ENCODE assay signal across 8 mouse cellular contexts in genomic region chr5:91444981-91445517, GRCm38 (mm10). TPM values are rescaled to one million over a fixed set of nuclear protein-coding genes. Genes with fewer than 3 reads are reported as not detected.
DNase-seq lines count a peak whose midpoint lies in the region; ATAC-seq lines count a peak whose summit lies in the region.

No protein-coding gene starts in this region.

- ATAC-seq in heart, embryonic 12.5 days (ENCODE audit: insufficient number of reproducible peaks, low FRiP score), result no peak
- ATAC-seq in hindbrain, embryonic 15.5 days (ENCODE audit: low FRiP score, low read depth), result peak; percentile 88
- no peak for ATAC-seq in monocyte, adult 5-6 weeks (replicated peaks; ENCODE audit: insufficient number of reproducible peaks, low FRiP score, low TSS enrichment, poor library complexity, severe bottlenecking)

- 27% methylated on average over 3 of the region's 3 CpGs for WGBS in heart, embryonic 12.5 days
- 34% methylated on average over 3 of the region's 3 CpGs for WGBS in hindbrain, embryonic 15.5 days

- H3K4me3 ChIP-seq in heart, embryonic 12.5 days, result no peak overlapping the region
- no peak overlapping the region for H3K4me3 ChIP-seq in hindbrain, embryonic 15.5 days

- H3K4me1 ChIP-seq in heart, embryonic 12.5 days (replicated peaks), result 0 out of 2 replicates have a peak, but pooled peaks cover 3% of the 10 kb centered on the region
- H3K4me1 ChIP-seq in hindbrain, embryonic 15.5 days (replicated peaks), result 0 out of 2 replicates have a peak, but pooled peaks cover 5% of the 10 kb centered on the region

- peak; percentile 14 to 16 for DNase-seq in heart, adult 18-20 months
- DNase-seq in urinary bladder, postnatal 14 days (ENCODE audit: low spot score), result peak; percentile 14
- no peak for DNase-seq in urinary bladder, postnatal 10 days (ENCODE audit: low spot score)
- DNase-seq in thymus, postnatal 14 days, result no peak
- DNase-seq in spleen, postnatal 14 days (ENCODE audit: low spot score in 2 of 2), result no peak

- no peak overlapping the region for H3K9ac ChIP-seq in heart, embryonic 12.5 days
- H3K9ac ChIP-seq in hindbrain, embryonic 15.5 days, result no peak overlapping the region

- no peaks in the 10 kb centered on the region for H3K9me3 ChIP-seq in heart, embryonic 12.5 days (replicated peaks)
- H3K9me3 ChIP-seq in hindbrain, embryonic 15.5 days, result no peaks in the 10 kb centered on the region

- H3K27me3 ChIP-seq in heart, embryonic 12.5 days (replicated peaks), result no peaks in the 10 kb centered on the region
- no peaks in the 10 kb centered on the region for H3K27me3 ChIP-seq in hindbrain, embryonic 15.5 days

- no peak overlapping the region for H3K4me2 ChIP-seq in heart, embryonic 12.5 days
- H3K4me2 ChIP-seq in hindbrain, embryonic 15.5 days, result no peak overlapping the region

- no peaks in the 10 kb centered on the region for H3K36me3 ChIP-seq in heart, embryonic 12.5 days
- no peaks in the 10 kb centered on the region for H3K36me3 ChIP-seq in hindbrain, embryonic 15.5 days

- H3K27ac ChIP-seq in heart, embryonic 12.5 days (ENCODE audit: poor library complexity, severe bottlenecking), result no peak overlapping the region
- no peak overlapping the region for H3K27ac ChIP-seq in hindbrain, embryonic 15.5 days (replicated peaks)

RNA-seq across cellular contexts. Expression of gene Btc, which starts 42.3 kb away (rescaled TPM):
- 1 to 10 TPM; 1.6 to 2.5 TPM for total RNA-seq in heart, adult 18-20 months (2021)
- 0.78 and 1.3 TPM in 2 replicates for polyA plus RNA-seq in heart, embryonic 12.5 days (2016; fragmentation: Nextera tagmentation; extraction: Ambion mirVana)
- 0.29 TPM in 1 of 2 replicates, not detected in the other for polyA plus RNA-seq in hindbrain, embryonic 15.5 days (2015; fragmentation: Nextera tagmentation; extraction: Ambion mirVana)
- total RNA-seq in monocyte, adult 5-6 weeks (2017), result not detected in 3 replicates

Comparison
In these comparisons a context has a peak if more than half of its experiments do, and no peak if none do; other contexts are left out.
1. DNase-seq: peak in heart, adult 18-20 months (2 of 2) and urinary bladder, postnatal 14 days (single experiment); none in urinary bladder, postnatal 10 days (single experiment), thymus, postnatal 14 days (single experiment) and spleen, postnatal 14 days (0 of 2).